Mouse (Mus musculus) left cerebral cortex, adult 11 months (tissue): Measurements from ENCODE around the gene Upf3a.
"Not testable (repeated sequence)": the region's sequence is repeated elsewhere in the genome, so short reads cannot be mapped to it uniquely, and the experiment has no call there.

Source experiments
- DNase-seq: peaks from one replicate; pipeline ENCODE4 v3.0.0; 2022; ENCODE audit warnings: low spot score

The Upf3a gene

DNA sequence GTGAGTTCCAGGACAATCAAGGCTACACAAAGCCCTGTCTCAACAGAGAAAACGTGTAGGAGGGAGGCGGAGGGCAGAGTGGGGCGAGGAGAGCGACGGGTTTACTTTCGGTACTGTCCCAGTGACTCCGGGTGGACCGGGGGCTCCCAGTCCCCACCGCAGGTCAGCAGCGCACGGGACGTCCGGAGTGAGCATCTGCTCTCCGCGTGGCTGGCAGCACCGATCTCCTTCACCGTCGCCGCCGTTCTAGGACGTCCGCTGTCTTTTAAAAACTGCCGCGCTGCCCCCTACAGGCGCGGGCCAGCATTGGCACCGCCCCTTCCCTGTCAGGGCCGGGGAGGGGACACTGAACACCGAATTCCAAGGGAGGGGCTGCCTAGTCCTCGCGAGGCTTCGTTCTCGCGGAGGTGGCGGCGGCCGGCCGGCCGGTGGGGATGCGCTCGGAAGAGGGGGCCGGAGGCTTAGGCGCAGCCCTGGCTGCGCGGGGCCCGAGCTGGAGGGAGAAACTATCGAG lies at the start of gene Upf3a:
Upf3a (plus strand) TSS at position 366 of the 514 bp plus-strand sequence.
- DNase-seq, result peak; percentile 85

DNA sequence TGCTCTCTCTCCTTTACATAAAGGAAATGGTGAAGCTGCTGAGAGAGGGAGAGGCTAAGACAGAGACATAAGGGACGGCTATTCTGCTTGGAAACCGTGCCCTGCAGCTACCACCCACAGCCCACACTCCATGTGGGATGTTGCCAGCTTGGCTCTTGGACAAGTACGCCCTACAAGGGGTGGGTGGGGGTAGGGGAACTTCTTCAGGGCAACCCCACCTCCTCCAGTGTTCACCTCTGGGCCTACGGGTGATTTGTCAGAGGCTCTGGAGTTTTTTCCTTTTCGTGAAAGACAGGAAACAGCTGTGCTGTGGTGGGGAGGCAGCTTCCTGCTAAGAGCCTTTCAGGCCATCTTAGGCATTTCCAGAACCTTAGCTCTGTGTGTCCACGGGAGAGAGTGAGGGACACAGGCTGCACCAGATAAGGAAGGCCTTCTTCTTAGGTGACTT lies 45.1 kb upstream of the Upf3a start:
- DNase-seq, result no peak

DNA sequence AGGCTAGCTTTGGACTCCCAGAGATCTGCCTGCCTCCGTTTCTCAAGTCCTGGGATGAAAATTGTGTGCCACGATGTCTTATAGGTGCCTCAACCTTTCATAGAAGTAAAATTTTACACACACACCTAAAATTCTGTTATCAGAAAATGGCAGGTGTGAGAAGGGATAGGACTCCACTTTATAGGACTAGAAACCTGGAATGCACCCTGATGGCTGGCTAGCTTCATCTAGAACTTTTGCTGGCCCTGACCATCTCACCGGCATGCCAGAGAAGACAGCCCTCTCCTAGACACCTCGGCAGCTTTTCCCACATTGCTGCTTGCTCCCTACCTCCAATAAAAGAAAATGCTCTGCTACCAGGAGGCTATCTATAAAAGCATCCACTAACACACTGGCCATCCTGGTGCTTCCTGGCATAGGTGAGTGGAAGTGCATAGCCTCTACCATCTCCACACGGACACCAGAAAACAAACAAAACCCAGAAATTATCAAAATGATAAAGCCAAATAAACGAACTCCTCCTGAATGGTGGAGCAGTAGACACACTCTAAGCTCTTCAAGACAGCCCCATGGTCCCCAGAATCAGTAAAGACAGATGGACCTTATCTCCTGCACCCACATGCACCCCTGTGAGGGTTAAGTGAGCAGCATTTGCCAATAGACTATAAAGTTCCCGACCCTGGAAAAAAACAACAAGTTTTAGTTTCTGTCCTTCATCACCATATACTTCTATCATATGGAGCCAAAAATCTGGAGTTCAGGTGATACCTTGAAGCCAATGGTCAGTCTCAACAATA lies 44.4 kb upstream of the Upf3a start:
- no peak for DNase-seq

DNA sequence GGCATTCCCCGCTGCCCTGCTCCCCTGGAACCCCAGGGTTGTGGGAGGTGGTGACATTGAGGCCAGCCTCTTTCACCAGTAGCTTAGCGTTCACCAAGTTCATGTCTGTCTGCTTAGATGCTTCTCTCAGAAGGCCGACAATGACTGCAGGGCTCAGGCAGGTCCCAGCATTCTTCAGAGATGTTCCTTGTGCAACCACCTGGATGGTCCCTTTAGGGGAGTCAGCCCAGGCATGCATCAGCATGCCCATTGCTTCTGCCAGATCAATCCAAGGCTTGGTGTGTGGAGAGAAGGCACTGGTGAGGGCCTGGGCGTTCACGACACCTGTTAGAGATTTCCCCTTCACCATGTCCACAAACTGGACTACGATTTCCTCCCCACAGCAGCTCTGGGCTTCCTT lies 39.2 kb upstream of the Upf3a start:
- DNase-seq, result not testable (repeated sequence)

GRCm38 (mm10) chr8:13747626-13748025 lies 37.8 kb upstream of the Upf3a start:
- no peak for DNase-seq

- peak; percentile 26 for DNase-seq
Measured at GRCm38 (mm10) chr8:13753680-13754079, 31.7 kb upstream of the Upf3a start.

DNA sequence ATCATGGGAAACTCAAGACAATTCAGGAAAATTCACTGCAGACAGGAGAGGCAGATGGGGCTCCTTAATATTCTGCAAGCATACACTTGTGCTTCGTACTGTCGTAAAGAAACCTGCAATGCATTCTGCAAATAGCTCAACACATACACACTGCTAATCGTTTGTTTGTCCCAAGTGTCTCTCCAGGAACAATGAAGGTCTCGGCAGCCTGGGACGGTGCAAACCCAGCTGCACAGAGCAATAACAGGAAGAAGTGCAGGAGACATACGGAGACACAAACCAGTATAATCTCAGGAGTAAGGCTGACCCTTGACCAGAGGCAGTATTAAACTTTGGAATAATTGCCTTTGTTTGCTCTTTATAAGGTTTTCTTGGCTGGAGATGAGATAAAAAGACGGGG lies 28.9 kb upstream of the Upf3a start:
- no peak for DNase-seq

- DNase-seq, result peak; percentile 79
Measured at GRCm38 (mm10) chr8:13756982-13757804, 28.2 kb upstream of the Upf3a start, which contains the start of gene Cdc16. Gene Cdc16, plus strand, starts transcription at chr8:13757676.

GRCm38 (mm10) chr8:13757805-13758727 lies 27.3 kb upstream of the Upf3a start:
- peak; percentile 30 for DNase-seq

DNA sequence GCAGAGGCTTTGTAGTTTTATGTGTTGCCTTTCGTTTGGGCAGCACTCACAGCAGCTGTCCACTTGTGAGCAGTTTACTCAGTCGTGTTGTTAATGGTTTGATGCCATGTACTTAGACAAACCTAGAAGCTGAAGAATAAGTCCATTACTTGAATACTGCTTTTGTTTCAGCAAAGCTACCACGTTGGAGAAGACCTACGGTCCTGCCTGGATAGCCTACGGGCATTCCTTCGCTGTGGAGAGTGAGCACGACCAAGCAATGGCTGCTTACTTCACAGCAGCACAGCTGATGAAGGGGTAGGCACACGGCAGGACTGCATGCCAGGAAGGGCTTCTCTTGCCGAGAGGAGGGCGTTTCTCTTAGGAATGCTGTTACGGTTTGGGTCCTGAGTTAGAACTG lies 16.2 kb upstream of the Upf3a start:
- DNase-seq, result no peak

- no peak for DNase-seq
Measured at GRCm38 (mm10) chr8:13780536-13780935, 4.9 kb upstream of the Upf3a start.

GRCm38 (mm10) chr8:13785764-13786299 lies 417 bp downstream of the Upf3a start:
- peak; percentile 89 for DNase-seq

DNA sequence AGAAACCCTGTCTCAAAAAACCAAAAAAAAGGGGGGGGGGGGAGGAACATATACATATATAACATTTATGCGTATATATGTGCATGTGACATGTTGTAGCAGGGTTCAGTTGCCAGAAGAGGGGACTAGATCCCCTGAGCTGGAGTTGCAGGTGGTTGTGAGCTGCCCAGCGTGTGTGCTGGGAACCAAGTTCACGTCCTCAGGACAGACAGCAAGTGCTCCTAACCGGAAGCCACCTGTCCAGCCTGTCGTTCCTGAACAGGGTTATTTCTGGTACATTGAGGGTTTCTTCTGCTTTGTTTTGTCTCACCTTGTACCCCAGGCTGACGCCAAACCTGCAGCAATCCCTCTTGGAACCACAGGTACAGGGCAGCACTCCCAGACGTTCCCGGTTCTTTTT lies 4.2 kb downstream of the Upf3a start:
- DNase-seq, result no peak

- DNase-seq, result no peak
Measured at GRCm38 (mm10) chr8:13793097-13793745, 7.8 kb downstream of the Upf3a start.

DNA sequence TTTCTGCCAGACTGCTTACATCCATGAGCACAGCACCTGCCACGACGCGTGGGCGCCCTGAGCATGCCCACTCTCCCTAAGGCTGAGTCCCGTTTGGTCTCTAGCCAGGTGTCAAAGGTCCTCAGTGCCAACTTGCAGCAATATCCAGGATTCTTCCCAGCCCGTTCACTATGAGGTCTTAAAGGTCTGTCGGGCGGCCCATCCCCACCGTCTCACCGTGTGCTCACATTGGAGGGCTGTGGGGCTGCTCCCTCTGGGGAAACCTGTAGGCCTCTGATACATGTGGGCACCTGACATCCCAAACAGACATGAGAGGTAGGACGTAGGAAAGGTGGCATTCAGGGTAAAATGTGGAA lies 8.3 kb downstream of the Upf3a start:
- no peak for DNase-seq

DNA sequence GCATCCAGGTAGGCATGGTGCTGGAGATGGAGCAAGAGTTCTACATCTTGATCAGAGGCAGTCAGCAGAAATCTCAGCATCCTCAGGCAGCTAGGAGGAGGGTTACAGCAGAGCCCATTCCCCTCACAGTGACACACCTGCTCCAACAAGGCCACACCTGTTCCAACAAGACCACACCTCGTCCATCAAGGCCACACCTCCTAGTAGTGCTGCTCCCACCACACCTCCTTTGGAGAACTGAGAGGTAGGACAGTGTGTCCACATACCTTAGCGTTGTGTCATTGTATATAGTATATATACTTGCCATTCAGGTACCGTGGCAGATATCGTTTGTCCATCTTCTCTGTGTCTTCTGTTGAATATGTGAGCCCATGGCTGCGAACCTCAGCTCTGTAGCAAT lies 12.3 kb downstream of the Upf3a start:
- no peak for DNase-seq

DNA sequence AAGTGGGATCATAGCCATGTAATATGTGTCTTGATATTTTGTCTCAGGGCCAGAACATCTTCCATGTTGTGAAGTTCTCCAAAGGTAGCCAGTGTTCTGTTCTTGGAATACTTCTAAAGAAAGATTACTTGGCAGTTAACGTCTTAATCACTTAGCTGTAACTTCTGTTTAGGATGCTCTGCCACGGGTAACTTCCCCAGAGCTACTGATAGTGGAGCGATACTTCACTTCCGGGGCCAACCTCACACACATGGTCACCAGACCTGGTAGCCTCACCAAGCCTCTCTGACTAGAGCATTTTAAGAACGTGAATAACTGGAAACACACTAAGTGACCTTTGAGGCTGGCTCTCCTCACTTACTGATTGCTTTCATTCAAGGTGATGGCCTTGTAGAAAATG lies 14.2 kb downstream of the Upf3a start:
- no peak for DNase-seq

GRCm38 (mm10) chr8:13828598-13829172 lies 43.3 kb downstream of the Upf3a start:
- no peak for DNase-seq

GRCm38 (mm10) chr8:13838289-13838688 lies 52.9 kb downstream of the Upf3a start, which contains the start of gene AF366264:
Gene AF366264, minus strand, starts transcription at chr8:13838389.
- not testable (repeated sequence) for DNase-seq

DNA sequence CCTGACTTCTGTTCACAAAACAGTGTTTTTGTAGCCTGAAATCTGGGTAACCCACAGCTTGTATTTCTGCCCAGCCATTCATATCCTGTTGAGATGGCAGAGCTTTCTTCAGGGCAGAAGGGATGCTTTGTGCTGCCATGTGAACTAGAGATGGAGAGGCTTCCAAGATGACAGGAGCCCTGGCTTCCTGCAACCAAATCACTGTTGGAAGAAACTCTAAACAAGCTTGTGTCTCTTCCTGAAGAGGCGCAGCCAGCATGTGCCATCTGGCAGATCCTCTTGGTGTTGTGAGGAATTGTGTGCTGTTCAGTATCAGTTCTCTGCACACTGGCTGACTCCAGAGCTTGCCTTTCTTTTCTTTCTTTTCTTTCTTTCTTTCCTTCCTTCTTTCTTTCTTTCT lies 57.9 kb downstream of the Upf3a start:
- not testable (repeated sequence) for DNase-seq
